Mouse (Mus musculus): ENCODE measurements around the gene Il1r1. TPM values are rescaled to one million over a fixed set of nuclear protein-coding genes. Genes with fewer than 3 reads are reported as not detected.

The Il1r1 gene
- polyA plus RNA-seq, 1 experiment: 7.6 TPM

DNA sequence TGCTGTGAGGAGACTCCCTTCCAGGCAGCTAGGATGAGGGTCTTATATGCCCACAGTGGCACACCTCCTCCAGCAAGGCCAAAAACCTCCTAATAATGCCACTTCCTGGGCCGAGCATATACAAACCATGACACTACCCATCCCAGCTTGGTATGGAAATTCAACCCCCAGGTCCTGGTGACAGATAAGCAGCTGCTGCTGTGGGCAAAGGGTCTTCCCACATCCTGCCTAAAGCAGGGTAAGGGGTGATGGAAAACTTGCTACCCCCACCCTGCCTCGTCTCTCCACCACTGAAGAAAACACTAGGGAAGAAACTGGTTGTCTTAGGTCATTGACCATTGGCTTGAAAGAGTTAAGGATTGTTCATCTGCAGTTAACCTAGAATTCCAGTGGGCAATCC lies 53.8 kb downstream of the Il1r1 start:
- Histone ChIP-seq H3ac (ENCODE audit: control insufficient read depth, insufficient read length) (no peak overlapping the region), H3K79me2 (ENCODE audit: control insufficient read depth, insufficient read depth) (peaks cover 51% of the 10 kb centered on the region), H3K4me3 (no peak overlapping the region), H3K4me2 (ENCODE audit: low read depth) (peak overlapping the region; percentile 18), H3K27me3 (ENCODE audit: control insufficient read depth, insufficient read depth, insufficient read length) (no peaks in the 10 kb centered on the region), H3K36me3 (ENCODE audit: control insufficient read depth, insufficient read depth) (peaks cover 9% of the 10 kb centered on the region)
- TF ChIP-seq MAX (IDR thresholded peaks at IDR 0.05; ENCODE audit: low read depth) (no peak), TCF3 (IDR thresholded peaks at IDR 0.05; ENCODE audit: insufficient read length, low read depth) (no peak), TCF12 (IDR thresholded peaks at IDR 0.05; ENCODE audit: insufficient read depth, poor library complexity, severe bottlenecking) (no peak), USF1 (IDR thresholded peaks at IDR 0.05; ENCODE audit: low read depth) (no peak), CEBPB (IDR thresholded peaks at IDR 0.05; ENCODE audit: insufficient read depth, poor library complexity, severe bottlenecking) (no peak), POLR2AphosphoS2 (IDR thresholded peaks at IDR 0.05; ENCODE audit: insufficient read length, low read depth) (no peak), MYOD1 (IDR thresholded peaks at IDR 0.05; ENCODE audit: control insufficient read depth in 1 of 3, insufficient read length in 2 of 3, low read depth in 2 of 3) (peak in 1 of 3 experiments; percentile 53), E2F4 (IDR thresholded peaks at IDR 0.05; ENCODE audit: insufficient read depth) (no peak), POLR2A (IDR thresholded peaks at IDR 0.05; ENCODE audit: insufficient read length, low read depth) (no peak), REST (IDR thresholded peaks at IDR 0.05; ENCODE audit: insufficient read depth, insufficient read length) (no peak), MYOG (IDR thresholded peaks at IDR 0.05; ENCODE audit: control insufficient read depth in 1 of 3, insufficient read depth in 1 of 3, insufficient read length in 2 of 3, low read depth in 2 of 3) (peak in 1 of 3 experiments; percentile 42), SRF (IDR thresholded peaks at IDR 0.05; ENCODE audit: control insufficient read depth, insufficient read length, low read depth) (no peak)

DNA sequence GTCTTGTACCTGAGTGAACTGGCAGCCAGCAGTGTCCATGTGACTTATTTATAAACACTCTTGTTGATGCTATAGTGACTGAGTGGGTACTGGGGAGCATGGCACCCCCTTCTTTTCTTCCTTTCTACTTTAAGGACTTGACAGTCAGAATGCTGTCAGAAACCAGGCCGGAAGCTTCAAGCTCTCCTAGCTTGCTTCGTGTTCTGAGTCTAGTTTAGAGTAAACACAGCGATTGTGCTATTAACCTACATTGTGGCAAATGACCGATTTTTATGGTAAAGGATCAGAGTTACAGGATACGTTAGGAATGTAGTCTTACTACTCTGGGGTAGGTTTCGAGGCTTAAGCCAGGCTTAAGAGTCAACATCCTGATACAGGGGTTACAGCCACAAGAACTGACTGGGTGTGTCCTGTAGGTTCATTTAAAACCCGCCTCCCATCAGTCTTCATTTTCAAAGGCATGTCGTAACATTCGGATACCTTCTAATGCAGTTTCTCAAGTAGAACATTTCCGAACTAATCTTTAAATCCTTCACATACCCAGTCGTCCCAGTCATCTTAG lies 54.4 kb downstream of the Il1r1 start:
- Histone ChIP-seq H3K27me3 (ENCODE audit: control insufficient read depth, insufficient read depth, insufficient read length) (no peaks in the 10 kb centered on the region), H3ac (ENCODE audit: control insufficient read depth, insufficient read length) (no peak overlapping the region), H3K79me2 (ENCODE audit: control insufficient read depth, insufficient read depth) (peaks cover 46% of the 10 kb centered on the region), H3K4me2 (ENCODE audit: low read depth) (peak overlapping the region; percentile 18), H3K36me3 (ENCODE audit: control insufficient read depth, insufficient read depth) (peaks cover 9% of the 10 kb centered on the region), H3K4me3 (no peak overlapping the region)
- TF ChIP-seq REST (IDR thresholded peaks at IDR 0.05; ENCODE audit: insufficient read depth, insufficient read length): no peak
- TF ChIP-seq MYOG (IDR thresholded peaks at IDR 0.05; ENCODE audit: control insufficient read depth in 1 of 3, insufficient read depth in 1 of 3, insufficient read length in 2 of 3, low read depth in 2 of 3): no peak
- no peak for TF ChIP-seq TCF3 (IDR thresholded peaks at IDR 0.05; ENCODE audit: insufficient read length, low read depth)
- TF ChIP-seq E2F4 (IDR thresholded peaks at IDR 0.05; ENCODE audit: insufficient read depth): no peak
- TF ChIP-seq SRF (IDR thresholded peaks at IDR 0.05; ENCODE audit: control insufficient read depth, insufficient read length, low read depth): no peak
- no peak for TF ChIP-seq TCF12 (IDR thresholded peaks at IDR 0.05; ENCODE audit: insufficient read depth, poor library complexity, severe bottlenecking)
- TF ChIP-seq POLR2AphosphoS2 (IDR thresholded peaks at IDR 0.05; ENCODE audit: insufficient read length, low read depth): no peak
- TF ChIP-seq CEBPB (IDR thresholded peaks at IDR 0.05; ENCODE audit: insufficient read depth, poor library complexity, severe bottlenecking): no peak
- no peak for TF ChIP-seq MAX (IDR thresholded peaks at IDR 0.05; ENCODE audit: low read depth)
- no peak for TF ChIP-seq MYOD1 (IDR thresholded peaks at IDR 0.05; ENCODE audit: control insufficient read depth in 1 of 3, insufficient read length in 2 of 3, low read depth in 2 of 3)
- TF ChIP-seq USF1 (IDR thresholded peaks at IDR 0.05; ENCODE audit: low read depth): no peak
- TF ChIP-seq POLR2A (IDR thresholded peaks at IDR 0.05; ENCODE audit: insufficient read length, low read depth): no peak

DNA sequence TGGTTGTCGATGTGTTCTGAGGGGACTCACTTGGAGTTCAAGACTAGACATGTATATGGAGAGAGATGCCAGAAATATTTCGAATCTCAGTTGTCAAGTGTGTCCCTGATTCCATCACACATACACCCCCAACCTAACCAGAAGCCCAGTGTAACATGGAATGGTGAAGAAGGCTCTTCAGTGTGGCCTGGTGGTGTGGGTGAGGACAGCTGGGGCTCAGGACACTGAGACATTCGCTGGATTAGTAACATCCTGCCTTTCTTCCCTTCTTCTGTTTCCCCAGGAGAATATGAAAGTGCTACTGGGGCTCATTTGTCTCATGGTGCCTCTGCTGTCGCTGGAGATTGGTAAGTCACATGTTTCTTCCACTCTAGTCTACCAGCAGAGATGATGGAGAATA lies 57.1 kb downstream of the Il1r1 start:
- no peak overlapping the region for H3ac ChIP-seq (ENCODE audit: control insufficient read depth, insufficient read length)
- H3K4me2 ChIP-seq (ENCODE audit: low read depth): peak overlapping the region; percentile 65
- H3K27me3 ChIP-seq (ENCODE audit: control insufficient read depth, insufficient read depth, insufficient read length): no peaks in the 10 kb centered on the region
- peaks cover 31% of the 10 kb centered on the region for H3K79me2 ChIP-seq (ENCODE audit: control insufficient read depth, insufficient read depth)
- no peak overlapping the region for H3K4me3 ChIP-seq
- TF ChIP-seq TCF3 (IDR thresholded peaks at IDR 0.05; ENCODE audit: insufficient read length, low read depth) (peak; percentile 47), CEBPB (IDR thresholded peaks at IDR 0.05; ENCODE audit: insufficient read depth, poor library complexity, severe bottlenecking) (no peak), MYOD1 (IDR thresholded peaks at IDR 0.05; ENCODE audit: control insufficient read depth in 1 of 3, insufficient read length in 2 of 3, low read depth in 2 of 3) (peak in 2 of 3 experiments; percentile 84 to 88), MAX (IDR thresholded peaks at IDR 0.05; ENCODE audit: low read depth) (no peak), POLR2AphosphoS2 (IDR thresholded peaks at IDR 0.05; ENCODE audit: insufficient read length, low read depth) (no peak), POLR2A (IDR thresholded peaks at IDR 0.05; ENCODE audit: insufficient read length, low read depth) (no peak), E2F4 (IDR thresholded peaks at IDR 0.05; ENCODE audit: insufficient read depth) (no peak), USF1 (IDR thresholded peaks at IDR 0.05; ENCODE audit: low read depth) (no peak), REST (IDR thresholded peaks at IDR 0.05; ENCODE audit: insufficient read depth, insufficient read length) (no peak), MYOG (IDR thresholded peaks at IDR 0.05; ENCODE audit: control insufficient read depth in 1 of 3, insufficient read depth in 1 of 3, insufficient read length in 2 of 3, low read depth in 2 of 3) (peak; percentile 39 to 91 (median 53)), SRF (IDR thresholded peaks at IDR 0.05; ENCODE audit: control insufficient read depth, insufficient read length, low read depth) (no peak), TCF12 (IDR thresholded peaks at IDR 0.05; ENCODE audit: insufficient read depth, poor library complexity, severe bottlenecking) (peak; percentile 33)
- H3K36me3 ChIP-seq (ENCODE audit: control insufficient read depth, insufficient read depth): peaks cover 6% of the 10 kb centered on the region

DNA sequence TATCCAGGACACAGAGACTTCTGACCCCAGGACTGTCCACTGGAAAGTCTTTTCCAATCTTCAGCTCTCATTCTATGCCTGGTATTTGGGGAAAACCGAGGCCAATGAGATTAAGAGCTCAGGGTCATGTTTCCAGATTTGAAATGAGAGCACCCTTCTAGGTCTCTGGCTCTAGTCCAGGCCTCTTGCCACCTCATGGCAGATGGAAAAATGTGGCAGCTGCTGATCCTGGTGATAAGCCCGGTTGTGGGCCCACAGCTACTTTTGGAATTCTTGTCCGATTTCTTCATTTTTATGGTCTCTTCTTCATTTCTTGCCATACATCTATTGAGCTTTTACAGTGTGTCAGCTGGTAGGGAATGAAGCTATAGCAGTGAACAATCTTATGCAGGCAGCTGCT lies 57.5 kb downstream of the Il1r1 start:
- peaks cover 27% of the 10 kb centered on the region for H3K79me2 ChIP-seq (ENCODE audit: control insufficient read depth, insufficient read depth)
- H3K4me2 ChIP-seq (ENCODE audit: low read depth): peak overlapping the region; percentile 65
- peaks cover 1% of the 10 kb centered on the region for H3K36me3 ChIP-seq (ENCODE audit: control insufficient read depth, insufficient read depth)
- no peak overlapping the region for H3K4me3 ChIP-seq
- no peak overlapping the region for H3ac ChIP-seq (ENCODE audit: control insufficient read depth, insufficient read length)
- TF ChIP-seq USF1 (IDR thresholded peaks at IDR 0.05; ENCODE audit: low read depth): no peak
- no peak for TF ChIP-seq POLR2A (IDR thresholded peaks at IDR 0.05; ENCODE audit: insufficient read length, low read depth)
- no peak for TF ChIP-seq MAX (IDR thresholded peaks at IDR 0.05; ENCODE audit: low read depth)
- no peak for TF ChIP-seq REST (IDR thresholded peaks at IDR 0.05; ENCODE audit: insufficient read depth, insufficient read length)
- TF ChIP-seq TCF3 (IDR thresholded peaks at IDR 0.05; ENCODE audit: insufficient read length, low read depth): peak; percentile 45
- TF ChIP-seq TCF12 (IDR thresholded peaks at IDR 0.05; ENCODE audit: insufficient read depth, poor library complexity, severe bottlenecking): peak; percentile 90
- TF ChIP-seq CEBPB (IDR thresholded peaks at IDR 0.05; ENCODE audit: insufficient read depth, poor library complexity, severe bottlenecking): 0 out of 2 replicates have a peak, but pooled peaks have one; percentile 37
- TF ChIP-seq E2F4 (IDR thresholded peaks at IDR 0.05; ENCODE audit: insufficient read depth): no peak
- TF ChIP-seq POLR2AphosphoS2 (IDR thresholded peaks at IDR 0.05; ENCODE audit: insufficient read length, low read depth): no peak
- TF ChIP-seq MYOG (IDR thresholded peaks at IDR 0.05; ENCODE audit: control insufficient read depth in 1 of 3, insufficient read depth in 1 of 3, insufficient read length in 2 of 3, low read depth in 2 of 3): peak; percentile 21 to 84 (median 57)
- TF ChIP-seq MYOD1 (IDR thresholded peaks at IDR 0.05; ENCODE audit: control insufficient read depth in 1 of 3, insufficient read length in 2 of 3, low read depth in 2 of 3): peak; percentile 76 to 88 (median 87)
- TF ChIP-seq SRF (IDR thresholded peaks at IDR 0.05; ENCODE audit: control insufficient read depth, insufficient read length, low read depth): no peak
- no peaks in the 10 kb centered on the region for H3K27me3 ChIP-seq (ENCODE audit: control insufficient read depth, insufficient read depth, insufficient read length)

All from myocyte (in vitro differentiated cells).